Mouse (Mus musculus) MEL (cell line): Measurements from ENCODE around the gene Axin2. TPM values are rescaled to one million over a fixed set of nuclear protein-coding genes. Genes with fewer than 3 reads are reported as not detected.

Experiments
- DNase-seq: peaks from one replicate; pipeline ENCODE4 v3.0.0; 2011; ENCODE audit warnings: low read depth, low spot score
- H3K27ac ChIP-seq: 2 replicates; pipeline ENCODE4 v1.5.1; 2012; ENCODE audit warnings: low read depth, mild to moderate bottlenecking, control low read depth, low read length, moderate library complexity; ENCODE audit not compliant: control insufficient read depth
- H3K27me3 ChIP-seq, 2 experiments: fragments of 150-350 bp in 1 of 2; sonication (generic) in 1 of 2; 2 replicates each; pipeline ENCODE4 v1.6.1; 2012; ENCODE audit warnings: low read length in 2 of 2, mild to moderate bottlenecking in 2 of 2, improper control_type of control experiment in 1 of 2, moderate library complexity in 1 of 2; ENCODE audit not compliant: insufficient read depth in 2 of 2, control insufficient read depth in 1 of 2
- H3K36me3 ChIP-seq, 2 experiments: 2 replicates each; pipeline ENCODE4 v1.6.1; 2012 to 2014; ENCODE audit warnings: low read length in 2 of 2, improper control_type of control experiment in 1 of 2, inconsistent platforms in 1 of 2, mild to moderate bottlenecking in 1 of 2; ENCODE audit not compliant: insufficient read depth in 2 of 2, control insufficient read depth in 1 of 2
- H3K4me1 ChIP-seq, 2 experiments: fragments of 150-350 bp in 1 of 2; sonication (generic) in 1 of 2; 2 replicates each; pipeline ENCODE4 v1.6.1; 2012; ENCODE audit warnings: low read length in 2 of 2, improper control_type of control experiment in 1 of 2, mild to moderate bottlenecking in 1 of 2; ENCODE audit not compliant: insufficient read depth in 2 of 2, control insufficient read depth in 1 of 2
- H3K4me3 ChIP-seq, 2 experiments: fragments of 150-350 bp in 1 of 2; sonication (generic) in 1 of 2; 2 replicates each; pipeline ENCODE4 v1.5.1; 2012; ENCODE audit warnings: low read depth in 2 of 2, low read length in 2 of 2, mild to moderate bottlenecking in 2 of 2, moderate library complexity in 2 of 2, control low read depth in 1 of 2, improper control_type of control experiment in 1 of 2; ENCODE audit not compliant: control insufficient read depth in 1 of 2, insufficient read depth in 1 of 2
- H3K79me2 ChIP-seq: 2 replicates; pipeline ENCODE4 v1.6.1; 2012; ENCODE audit warnings: mild to moderate bottlenecking, low read length, moderate library complexity; ENCODE audit not compliant: control insufficient read depth, poor library complexity, insufficient read depth
- H3K9ac ChIP-seq: 2 replicates; pipeline ENCODE4 v1.6.1; 2012; ENCODE audit warnings: low read depth, mild to moderate bottlenecking, control low read depth, low read length, moderate library complexity; ENCODE audit not compliant: control insufficient read depth, poor library complexity, severe bottlenecking
- H3K9me3 ChIP-seq: fragments of 150-350 bp; sonication (generic); replicated peaks from 2 replicates; pipeline ENCODE4 v1.6.1; 2012; ENCODE audit warnings: mild to moderate bottlenecking, low read length, improper control_type of control experiment, moderate library complexity; ENCODE audit not compliant: insufficient read depth
- CHD1 ChIP-seq: IDR thresholded peaks from 2 replicates; pipeline ENCODE4 v1.6.1; 2012; ENCODE audit warnings: low read depth, mild to moderate bottlenecking, inconsistent platforms, low read length, improper control_type of control experiment
- CHD2 ChIP-seq: IDR thresholded peaks from 2 replicates; pipeline ENCODE4 v1.6.1; 2011; ENCODE audit warnings: low read length, improper control_type of control experiment
- E2F4 ChIP-seq: IDR thresholded peaks from 2 replicates; pipeline ENCODE4 v1.6.1; 2011; ENCODE audit warnings: low read depth, low read length, improper control_type of control experiment, borderline replicate concordance
- ELF1 ChIP-seq: IDR thresholded peaks from 2 replicates; pipeline ENCODE4 v1.6.1; 2014; ENCODE audit warnings: low read depth, mild to moderate bottlenecking, inconsistent platforms, low read length, improper control_type of control experiment, moderate library complexity
- EP300 ChIP-seq, 2 experiments: IDR thresholded peaks; 2 replicates each; pipeline ENCODE4 v1.6.1; 2011; ENCODE audit warnings: improper control_type of control experiment in 2 of 2, low read length in 2 of 2, low read depth in 1 of 2, mild to moderate bottlenecking in 1 of 2
- JUND ChIP-seq: IDR thresholded peaks from 2 replicates; pipeline ENCODE4 v1.6.1; 2011; ENCODE audit warnings: low read depth, mild to moderate bottlenecking, improper control_type of control experiment, low read length
- KAT2A ChIP-seq: conservative IDR thresholded peaks from 2 replicates; pipeline ENCODE4 v1.6.1; 2012; ENCODE audit warnings: low read depth, low read length, improper control_type of control experiment, inconsistent platforms
- MEF2A ChIP-seq: IDR thresholded peaks from 2 replicates; pipeline ENCODE4 v1.6.1; 2014; ENCODE audit warnings: low read depth, mild to moderate bottlenecking, inconsistent platforms, low read length, improper control_type of control experiment; ENCODE audit not compliant: poor library complexity, insufficient replicate concordance, severe bottlenecking; ENCODE audit errors: extremely low read depth
- NRF1 ChIP-seq: IDR thresholded peaks from 2 replicates; pipeline ENCODE4 v1.6.1; 2014; ENCODE audit warnings: low read depth, mild to moderate bottlenecking, inconsistent platforms, low read length, improper control_type of control experiment, moderate library complexity; ENCODE audit not compliant: poor library complexity, insufficient read depth, severe bottlenecking
- POLR2AphosphoS2 ChIP-seq: IDR thresholded peaks from 2 replicates; pipeline ENCODE4 v1.6.1; 2011; ENCODE audit warnings: low read length, improper control_type of control experiment
- RCOR1 ChIP-seq: IDR thresholded peaks from 2 replicates; pipeline ENCODE4 v1.6.1; 2012; ENCODE audit warnings: low read depth, mild to moderate bottlenecking, inconsistent platforms, low read length, improper control_type of control experiment
- SIN3A ChIP-seq: IDR thresholded peaks from 2 replicates; pipeline ENCODE4 v1.6.1; 2012; ENCODE audit warnings: low read length, improper control_type of control experiment, inconsistent platforms
- UBTF ChIP-seq: IDR thresholded peaks from 2 replicates; pipeline ENCODE4 v1.6.1; 2012; ENCODE audit warnings: low read depth, mild to moderate bottlenecking, inconsistent platforms, low read length, improper control_type of control experiment, moderate library complexity, borderline replicate concordance; ENCODE audit not compliant: insufficient read depth
- USF2 ChIP-seq, 2 experiments: IDR thresholded peaks; 2 replicates each; pipeline ENCODE4 v1.6.1; 2011 to 2012; ENCODE audit warnings: improper control_type of control experiment in 2 of 2, low read length in 2 of 2, borderline replicate concordance in 1 of 2, inconsistent platforms in 1 of 2, low read depth in 1 of 2, mild to moderate bottlenecking in 1 of 2; ENCODE audit not compliant: insufficient read depth in 1 of 2
- polyA plus RNA-seq, 2 experiments: library from polyadenylated mRNA; stranded (reverse) in 1 of 2; unstranded in 1 of 2; fragments of >175 nt in 1 of 2; fragments of >200 nt in 1 of 2; gene quantifications; 2 replicates each; pipeline versions ENCODE4 v1.2.1 to v1.2.4; 2012; ENCODE audit warnings: low replicate concordance in 2 of 2, low read depth in 1 of 2; ENCODE audit not compliant: insufficient read length in 2 of 2, insufficient read depth in 1 of 2, missing spikeins in 1 of 2
- total RNA-seq: library from RNA; depleted of rRNA; stranded (reverse); fragments of 300-350 nt; gene quantifications from 2 replicates; pipeline ENCODE4 v1.2.3, GENCODE M21; 2012

Axin2 gene
- total and polyA plus RNA-seq, 3 experiments: not detected

- H3K27ac ChIP-seq: no peak overlapping the region
- no peaks in the 10 kb centered on the region for H3K79me2 ChIP-seq
- H3K36me3 ChIP-seq: no peaks in the 10 kb centered on the region
- H3K4me3 ChIP-seq: no peak overlapping the region
- H3K9me3 ChIP-seq: no peaks in the 10 kb centered on the region
- no peaks in the 10 kb centered on the region for H3K27me3 ChIP-seq
- no peak overlapping the region for H3K9ac ChIP-seq
- no peaks in the 10 kb centered on the region for H3K4me1 ChIP-seq
- DNase-seq: no peak
- TF ChIP-seq USF2 (IDR thresholded peaks at IDR 0.05; ENCODE audit: borderline replicate concordance in 1 of 2, insufficient read depth in 1 of 2, low read depth in 1 of 2, low read length in 2 of 2) (no peak), RCOR1 (no peak), SIN3A (no peak), KAT2A (no peak), MEF2A (no peak), CHD1 (no peak), POLR2AphosphoS2 (no peak), NRF1 (no peak), JUND (no peak), ELF1 (no peak), CHD2 (no peak), EP300 (IDR thresholded peaks at IDR 0.05; ENCODE audit: low read depth in 1 of 2, low read length in 2 of 2) (no peak)
These were observed 73.3 kb downstream of the Axin2 start for GRCm38 (mm10) chr11:108993414-108993813.

DNA sequence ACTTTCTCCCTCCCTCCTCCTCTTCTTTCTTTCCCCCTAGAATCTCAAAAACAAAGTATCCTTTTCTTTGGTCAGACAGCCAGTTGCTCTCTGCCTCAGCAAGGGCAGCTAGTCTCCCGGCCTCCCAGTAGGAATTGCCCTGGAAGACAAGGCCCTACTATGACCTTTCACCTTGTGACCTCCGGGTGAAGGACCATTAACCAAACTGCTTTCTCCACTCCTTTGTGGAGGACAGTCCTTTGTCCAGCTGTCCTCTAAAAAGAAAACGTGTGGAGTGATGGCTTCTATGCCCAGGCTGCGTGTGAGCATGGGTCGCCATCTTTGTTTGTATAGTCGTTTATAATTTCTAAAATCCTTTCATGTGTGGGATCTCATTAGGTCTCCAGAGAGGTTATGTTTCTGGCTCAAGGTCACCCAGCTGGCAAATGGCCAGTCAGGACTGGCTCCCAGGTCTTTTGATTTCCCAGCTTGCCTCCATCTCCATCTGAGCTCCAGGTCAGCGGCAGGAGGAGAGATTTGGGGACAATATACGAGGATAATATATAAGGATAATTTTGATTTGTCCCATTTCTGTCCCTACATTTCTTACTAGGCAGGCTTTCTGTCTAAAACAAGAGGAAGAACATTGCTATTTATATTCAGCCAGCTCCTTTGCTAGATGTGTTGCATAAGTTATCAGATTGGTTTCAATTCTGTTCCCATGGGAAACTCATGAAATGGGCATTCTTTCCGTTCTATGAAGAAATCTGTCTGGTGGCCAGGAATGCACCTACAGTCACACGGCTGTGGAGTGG is 75.2 kb downstream of the Axin2 start:
- Histone ChIP-seq H3K27me3 (no peaks in the 10 kb centered on the region), H3K9me3 (no peaks in the 10 kb centered on the region), H3K36me3 (no peaks in the 10 kb centered on the region), H3K79me2 (no peaks in the 10 kb centered on the region), H3K27ac (no peak overlapping the region)
- no peak for TF ChIP-seq E2F4
- no peak for TF ChIP-seq UBTF
- TF ChIP-seq, all 39 proteins: peak for 0
- no peak overlapping the region for H3K9ac ChIP-seq
- DNase-seq: no peak
- no peak overlapping the region for H3K4me3 ChIP-seq
- no peaks in the 10 kb centered on the region for H3K4me1 ChIP-seq
